Mouse (Mus musculus) gastrocnemius, postnatal 10 days (tissue): ENCODE measurements at regions not wholly inside any gene's neighbourhood (a gene's known extent, or its start where the extent isn't known, plus 50 kb on each side); places are given as distances from the start of the nearest gene placed in this dataset.

Experiments
- DNase-seq: peaks from one replicate; pipeline ENCODE4 v3.0.0; 2021; ENCODE audit warnings: mixed read lengths

DNA sequence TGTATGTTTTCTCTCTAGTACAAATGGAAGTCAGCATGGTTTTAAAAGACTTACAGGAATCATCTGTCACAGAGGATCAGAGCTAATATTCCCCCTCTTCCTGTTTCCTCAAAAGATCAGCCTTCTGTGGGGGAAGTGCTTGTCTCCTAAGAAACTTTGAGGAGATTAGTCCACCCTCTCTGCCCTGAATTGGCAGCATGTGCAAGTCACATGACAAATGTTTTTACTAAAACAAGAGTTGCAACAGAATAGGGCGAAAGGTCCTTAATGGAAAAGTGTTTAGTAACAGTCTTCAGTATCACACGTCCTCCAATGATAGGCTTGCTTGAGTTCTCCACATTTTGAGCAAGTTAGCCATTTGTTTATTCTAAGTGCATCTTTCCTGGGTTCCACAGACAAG, 162.8 kb downstream of the Fzd1 start:
- no peak for DNase-seq

DNA sequence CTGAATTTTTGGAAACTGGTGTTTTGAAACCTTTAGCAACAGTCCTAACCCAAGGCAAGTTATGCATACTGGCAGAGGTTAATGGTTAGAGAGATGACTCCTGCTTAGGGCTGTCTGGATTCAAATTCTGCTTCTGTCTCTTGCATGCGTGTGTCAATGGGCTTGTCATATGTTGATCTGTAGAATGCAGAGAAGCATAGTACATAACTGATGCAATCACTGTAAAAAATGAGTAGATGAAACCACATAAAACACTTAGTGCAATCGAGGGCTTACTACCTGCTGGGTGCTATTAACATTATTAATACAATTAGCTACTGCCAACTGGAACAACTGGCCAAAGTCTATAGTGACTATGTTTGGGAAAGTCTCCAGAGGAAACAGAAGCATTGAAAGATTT, 163.3 kb downstream of the Fzd1 start:
- DNase-seq: no peak

DNA sequence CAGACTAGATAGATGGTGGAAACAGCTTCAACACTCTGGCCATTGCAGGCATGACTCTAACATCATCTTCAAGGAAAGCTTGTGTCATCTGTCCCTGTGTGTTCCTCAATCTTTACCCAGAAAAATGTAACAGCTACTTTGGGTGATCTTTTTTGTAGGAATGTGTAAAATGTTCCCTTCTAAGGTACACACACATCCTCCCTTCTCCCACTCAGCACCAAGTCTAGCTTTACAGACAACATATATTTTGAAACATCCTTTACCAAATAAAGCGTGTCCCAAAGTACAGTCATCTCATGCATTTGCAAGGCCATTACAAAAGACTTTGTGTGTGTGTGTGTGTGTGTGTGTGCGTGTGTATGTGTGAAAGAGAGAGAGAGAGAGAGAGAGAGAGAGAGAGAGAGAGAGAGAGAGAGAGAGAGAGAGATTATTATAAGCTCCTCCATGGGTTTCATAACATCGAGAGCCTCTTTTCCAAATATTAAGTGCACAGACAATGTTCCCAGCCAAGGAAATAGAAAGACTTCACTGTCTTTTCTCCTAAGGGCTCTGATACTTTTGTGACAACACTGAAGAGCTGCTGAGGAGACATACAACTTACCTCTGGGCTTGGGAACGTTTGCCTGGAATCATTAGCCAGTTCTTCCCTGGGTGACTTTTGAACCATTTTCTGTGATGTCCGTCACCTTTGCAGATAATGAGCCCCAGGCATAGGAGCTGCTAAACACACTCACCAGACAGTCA, 164.0 kb downstream of the Fzd1 start:
- DNase-seq: no peak

DNA sequence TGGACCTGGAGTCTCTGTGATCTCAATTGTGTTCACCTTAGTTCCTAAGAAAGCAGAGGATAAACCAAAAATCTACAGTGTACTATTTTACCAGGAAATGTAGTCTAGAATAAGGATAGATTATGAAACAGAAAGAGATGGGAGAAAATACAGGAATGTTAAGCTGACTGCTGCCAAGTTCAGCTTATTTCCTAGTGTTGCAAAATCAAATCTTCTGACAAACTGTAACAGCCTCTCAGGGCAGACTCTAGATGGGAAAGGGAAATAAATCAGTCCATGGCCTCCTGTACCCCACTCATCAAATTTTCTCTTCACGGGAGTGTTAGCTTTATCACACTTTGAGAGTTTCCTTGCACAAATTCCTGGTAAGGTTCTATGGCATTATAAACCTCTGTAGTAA, 166.1 kb downstream of the Fzd1 start:
- DNase-seq: no peak

DNA sequence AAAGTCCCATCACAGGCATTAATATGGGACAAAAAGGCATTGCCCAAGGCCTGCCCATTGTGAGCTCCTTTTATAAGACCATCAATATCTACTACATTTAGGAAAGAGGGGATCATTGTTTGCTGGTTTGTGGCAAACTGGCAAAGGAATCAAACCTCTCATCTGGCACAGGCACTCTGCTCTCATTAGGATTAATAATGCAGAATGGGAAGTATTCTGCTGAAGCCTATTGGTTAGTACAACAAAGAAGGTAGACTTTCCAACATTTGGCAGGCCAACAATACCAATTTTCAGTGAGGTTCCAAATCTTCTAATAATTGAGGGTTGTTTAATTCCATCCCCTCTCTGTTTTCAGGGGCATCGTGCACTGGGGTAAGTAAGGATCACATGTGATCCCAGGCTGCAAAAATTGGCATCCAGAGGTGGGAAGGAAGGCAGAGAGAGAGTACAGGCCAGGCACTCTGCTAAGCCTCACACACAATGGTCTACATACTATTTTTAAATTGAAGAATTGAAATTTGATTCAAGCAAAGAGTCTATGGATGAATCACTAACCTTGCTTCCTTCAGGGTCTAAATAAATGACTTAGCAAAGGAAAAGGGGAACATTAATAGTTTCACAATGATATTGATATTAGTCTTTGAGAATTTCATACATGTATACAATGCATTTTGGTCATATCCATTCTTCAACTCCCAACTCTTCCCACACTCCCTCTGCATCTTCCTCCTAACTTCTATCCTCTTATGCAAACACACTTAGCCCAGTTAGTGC, 174.9 kb downstream of the Fzd1 start:
- no peak for DNase-seq

DNA sequence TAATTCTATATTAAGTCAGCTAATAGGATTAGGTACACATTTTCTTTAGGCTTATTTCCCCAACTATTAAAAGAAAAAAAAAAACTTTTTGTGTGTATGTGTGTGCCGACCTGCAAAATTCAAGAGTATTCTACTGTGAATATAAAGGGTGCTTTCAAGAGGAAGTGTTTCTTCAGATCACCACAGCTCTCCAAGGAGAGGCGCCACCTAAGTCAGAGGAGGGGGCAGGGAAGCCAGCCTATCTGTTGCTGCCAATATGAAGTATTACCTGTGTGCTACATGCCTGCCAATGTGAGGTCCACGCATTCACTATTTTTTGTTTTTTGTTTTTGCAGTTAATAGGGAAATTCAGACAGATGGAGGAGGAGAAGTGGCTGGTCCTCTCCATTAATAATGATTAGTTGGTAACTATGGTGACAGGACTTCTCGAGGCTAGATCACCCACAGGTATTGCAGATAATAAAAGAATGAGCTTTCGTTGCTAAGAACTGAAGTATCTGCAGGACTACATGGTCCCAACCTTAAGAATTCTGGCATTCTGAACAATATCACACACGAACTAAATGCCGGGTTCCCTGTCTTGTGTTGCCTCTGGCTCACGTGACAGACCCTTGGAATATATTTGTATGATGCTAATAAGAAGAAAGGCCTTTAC, 177.5 kb downstream of the Fzd1 start:
- DNase-seq: no peak

DNA sequence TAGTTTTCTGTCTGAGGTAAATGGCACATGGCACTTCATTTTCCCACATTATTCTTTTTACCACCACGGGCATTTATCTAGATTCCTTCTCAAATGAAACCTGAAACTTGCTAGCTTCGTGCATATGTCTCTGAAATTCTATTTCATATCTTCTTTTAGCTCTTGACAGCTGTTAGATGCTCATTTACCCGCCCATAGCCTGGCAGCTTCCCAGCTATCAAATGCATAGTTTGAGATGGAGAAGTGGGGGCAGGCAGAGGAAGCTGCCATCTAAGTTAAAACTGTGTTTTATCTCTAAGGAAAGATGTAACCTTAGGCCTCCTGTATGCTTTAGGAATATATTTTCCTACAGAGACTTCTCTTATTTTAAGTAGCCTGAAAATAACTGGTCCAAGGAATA, 179.0 kb downstream of the Fzd1 start:
- DNase-seq: no peak

DNA sequence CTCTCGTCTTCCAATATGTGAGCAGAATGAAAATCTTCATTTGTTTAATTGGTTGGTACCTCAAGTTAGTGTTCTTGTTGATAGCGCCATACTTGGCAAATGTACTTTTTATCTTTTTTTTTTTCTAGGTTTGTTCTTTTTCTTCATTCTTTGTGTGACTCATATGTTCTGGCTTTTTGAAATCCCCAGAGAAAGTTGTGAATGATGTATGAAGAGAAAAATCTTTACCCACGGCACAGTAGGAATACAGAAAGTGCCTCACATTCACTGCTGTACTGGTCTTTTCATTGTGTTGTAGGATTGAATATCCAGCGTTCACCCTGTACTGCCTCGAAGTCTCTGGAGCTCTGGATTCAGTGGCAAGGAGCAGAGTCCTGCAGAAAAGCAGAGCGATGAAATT, 180.7 kb downstream of the Fzd1 start:
- DNase-seq: no peak

DNA sequence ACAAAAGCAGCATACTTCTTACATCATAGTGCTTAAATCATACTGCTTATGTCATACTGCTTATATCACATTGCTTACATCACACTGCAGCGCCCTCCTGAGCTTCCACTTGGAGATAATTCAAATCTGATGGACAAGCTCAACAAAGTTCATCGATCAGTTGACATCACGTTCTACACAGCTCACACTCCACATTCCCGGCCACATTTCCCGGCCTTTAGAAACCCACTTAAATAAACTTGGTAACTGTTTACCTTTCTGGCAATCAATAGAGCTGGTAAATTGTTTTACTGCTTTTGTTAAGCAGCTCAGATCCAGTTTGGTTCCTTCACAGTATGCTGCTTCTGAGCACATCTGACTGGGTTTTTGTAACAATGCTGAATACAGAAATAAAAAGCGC, 194.0 kb downstream of the Fzd1 start:
- DNase-seq: no peak

DNA sequence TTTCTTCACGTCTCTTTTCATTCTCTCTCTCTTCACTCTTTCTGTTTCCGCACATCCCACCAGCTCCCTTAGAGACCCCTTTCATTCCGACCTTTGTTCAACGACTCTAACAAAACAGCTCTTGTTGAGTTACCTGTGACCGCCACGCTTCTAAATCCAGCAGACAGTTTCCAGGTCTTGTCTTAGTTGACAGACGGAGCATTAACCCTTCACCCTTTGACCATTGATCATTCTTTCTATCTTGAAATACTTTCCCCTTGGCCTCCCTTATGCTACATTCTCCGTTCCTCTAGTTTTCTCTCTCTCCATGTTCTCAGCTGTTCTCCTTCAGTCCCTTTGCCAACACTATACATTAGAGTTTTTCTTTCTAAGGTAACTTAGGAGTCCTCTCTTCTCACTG, 196.2 kb downstream of the Fzd1 start:
- DNase-seq: no peak

DNA sequence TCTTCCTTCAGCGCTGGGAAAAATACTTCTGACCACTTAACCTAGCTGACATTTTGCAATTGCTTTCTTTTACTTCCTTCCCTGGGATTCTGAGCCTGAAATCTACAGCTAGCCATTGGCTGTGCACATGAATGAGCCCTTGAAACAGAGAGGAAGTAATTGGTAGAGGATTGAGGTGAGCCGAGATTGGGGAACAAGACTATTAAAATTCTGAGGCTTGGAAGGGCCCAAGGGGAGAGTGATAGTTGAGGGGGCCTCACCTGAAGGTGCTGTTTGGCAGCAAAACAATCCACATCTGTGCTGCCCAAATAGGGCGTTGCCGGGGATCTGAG, 196.7 kb downstream of the Fzd1 start:
- no peak for DNase-seq

DNA sequence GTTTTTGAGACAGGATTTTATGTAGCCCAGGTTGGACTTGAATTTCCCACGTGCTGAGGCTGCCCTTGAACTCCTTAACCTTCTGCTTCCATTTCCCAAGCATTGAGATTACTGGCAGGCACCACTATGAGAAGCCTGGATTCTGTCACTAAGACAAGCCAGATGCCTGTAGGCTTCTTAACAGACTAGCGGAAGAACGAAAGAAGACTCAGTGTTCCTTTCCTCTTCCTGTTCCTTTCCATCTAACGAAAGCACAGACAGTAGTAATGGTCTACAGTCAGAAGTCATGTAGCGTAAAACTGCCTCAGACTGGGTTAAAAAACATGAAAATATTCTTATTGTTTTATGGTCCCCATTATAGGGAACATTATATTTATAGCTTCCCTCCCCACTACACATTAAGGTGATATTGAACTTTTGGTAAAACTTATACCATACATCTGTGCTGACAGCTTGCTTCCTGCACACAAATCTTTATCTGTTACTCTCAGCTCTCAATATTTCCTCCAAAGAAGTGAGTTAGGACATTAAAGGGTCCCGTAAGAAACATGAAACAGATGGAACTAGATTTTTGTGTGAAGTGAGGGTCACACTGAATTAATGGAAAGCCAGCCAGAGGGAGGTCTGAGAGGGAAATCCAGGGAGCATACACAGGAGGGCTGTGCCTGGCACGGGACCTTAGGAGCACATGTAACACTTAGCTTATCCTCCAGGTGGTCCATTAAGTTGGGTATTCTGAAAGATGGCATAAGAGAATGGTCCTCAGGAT, 197.3 kb downstream of the Fzd1 start:
- DNase-seq: no peak

DNA sequence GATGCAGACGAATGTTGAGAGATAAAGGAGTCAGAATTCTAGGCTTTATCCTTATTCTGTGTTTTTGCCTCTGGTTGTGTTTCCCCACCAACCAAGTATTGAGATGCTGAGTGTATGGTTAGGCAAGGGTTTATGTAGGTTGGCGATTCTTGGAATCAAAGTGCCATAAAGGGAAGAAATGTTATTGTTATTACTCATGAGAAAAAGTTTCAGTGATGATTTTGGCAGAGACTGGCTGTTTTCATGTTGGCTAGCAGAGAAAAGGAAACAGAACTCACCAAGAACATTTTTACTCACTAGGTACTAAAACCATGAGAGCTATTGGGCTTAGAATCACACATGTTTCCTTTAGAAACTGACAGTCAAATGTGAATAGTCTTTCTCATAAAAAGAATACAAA, 202.9 kb downstream of the Fzd1 start:
- no peak for DNase-seq

DNA sequence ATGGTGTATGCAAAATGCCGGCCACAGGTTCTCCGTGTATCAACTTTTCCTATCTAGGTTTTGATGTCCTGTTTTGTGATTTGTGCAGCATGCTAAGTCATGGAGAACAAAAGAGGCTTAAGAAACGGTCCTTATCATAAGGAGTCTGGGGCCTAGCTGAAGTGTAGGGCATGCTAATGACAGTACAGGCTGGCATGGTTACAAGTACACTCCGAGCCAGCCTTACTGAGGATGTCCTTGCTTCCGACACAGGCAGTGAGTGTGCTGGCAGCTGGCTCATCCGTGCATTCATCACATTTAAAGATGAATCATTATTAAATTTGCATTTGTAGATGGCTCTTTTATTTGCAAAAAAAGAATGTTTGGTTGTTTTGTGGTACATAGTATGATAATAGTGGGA, 219.3 kb downstream of the Fzd1 start:
- DNase-seq: no peak

DNA sequence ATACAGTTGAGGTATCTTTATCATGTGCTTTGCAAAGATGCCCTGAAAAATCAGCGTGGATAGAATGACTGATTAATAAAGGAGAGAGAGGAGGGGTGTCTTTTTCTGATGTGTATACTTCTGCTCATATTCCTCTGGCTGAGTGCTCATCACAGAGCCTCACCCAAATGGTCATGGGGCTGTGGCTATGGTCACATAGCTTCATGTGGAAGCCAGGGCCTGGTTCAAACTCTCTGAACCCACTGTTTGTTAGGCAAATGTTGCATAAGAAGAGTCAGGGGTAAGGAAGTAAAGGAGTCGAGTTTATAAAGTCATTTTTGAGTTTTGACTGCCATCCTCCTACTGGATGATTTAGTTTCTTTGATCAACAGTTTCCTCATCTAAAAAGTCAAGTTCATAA, 221.0 kb downstream of the Fzd1 start:
- DNase-seq: no peak

DNA sequence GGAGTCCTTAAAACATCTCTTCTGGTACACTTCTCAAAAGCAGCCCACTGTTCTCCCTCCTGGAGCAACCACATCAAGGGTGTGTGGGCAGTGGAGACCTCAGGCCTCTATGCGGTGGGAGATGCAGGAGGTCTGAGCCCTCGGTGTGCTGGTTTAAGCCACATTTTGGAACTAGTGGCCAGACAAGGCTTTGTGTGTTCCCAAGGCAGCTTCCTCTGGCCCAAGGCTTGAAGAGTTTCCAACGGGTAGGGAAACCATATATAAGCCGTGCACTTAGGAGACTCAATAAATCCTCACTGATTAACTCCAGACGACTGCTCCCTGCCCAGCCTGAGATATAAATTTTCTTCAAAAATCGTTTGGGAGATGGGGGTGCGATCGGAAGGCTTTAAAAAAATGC, 221.9 kb downstream of the Fzd1 start:
- DNase-seq: no peak

DNA sequence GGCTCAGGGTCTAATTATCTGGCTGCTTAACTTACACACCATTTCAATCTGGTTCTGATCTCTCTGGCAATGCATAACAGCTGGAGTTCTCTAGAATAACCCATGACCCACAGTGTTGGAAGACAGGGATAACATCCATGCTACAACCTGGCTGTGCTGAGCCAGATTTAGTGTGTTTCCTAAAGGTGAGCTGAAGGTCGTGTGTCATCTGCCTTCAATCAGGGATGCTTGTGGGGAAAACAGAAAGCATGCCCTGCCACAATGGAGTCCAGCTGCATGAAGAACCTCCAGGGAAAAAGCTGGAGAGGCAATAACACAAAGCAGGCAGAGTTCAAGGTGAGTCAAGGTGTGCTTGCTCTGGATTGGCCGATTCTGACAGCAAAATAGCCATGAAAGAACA, 223.3 kb downstream of the Fzd1 start:
- DNase-seq: no peak

DNA sequence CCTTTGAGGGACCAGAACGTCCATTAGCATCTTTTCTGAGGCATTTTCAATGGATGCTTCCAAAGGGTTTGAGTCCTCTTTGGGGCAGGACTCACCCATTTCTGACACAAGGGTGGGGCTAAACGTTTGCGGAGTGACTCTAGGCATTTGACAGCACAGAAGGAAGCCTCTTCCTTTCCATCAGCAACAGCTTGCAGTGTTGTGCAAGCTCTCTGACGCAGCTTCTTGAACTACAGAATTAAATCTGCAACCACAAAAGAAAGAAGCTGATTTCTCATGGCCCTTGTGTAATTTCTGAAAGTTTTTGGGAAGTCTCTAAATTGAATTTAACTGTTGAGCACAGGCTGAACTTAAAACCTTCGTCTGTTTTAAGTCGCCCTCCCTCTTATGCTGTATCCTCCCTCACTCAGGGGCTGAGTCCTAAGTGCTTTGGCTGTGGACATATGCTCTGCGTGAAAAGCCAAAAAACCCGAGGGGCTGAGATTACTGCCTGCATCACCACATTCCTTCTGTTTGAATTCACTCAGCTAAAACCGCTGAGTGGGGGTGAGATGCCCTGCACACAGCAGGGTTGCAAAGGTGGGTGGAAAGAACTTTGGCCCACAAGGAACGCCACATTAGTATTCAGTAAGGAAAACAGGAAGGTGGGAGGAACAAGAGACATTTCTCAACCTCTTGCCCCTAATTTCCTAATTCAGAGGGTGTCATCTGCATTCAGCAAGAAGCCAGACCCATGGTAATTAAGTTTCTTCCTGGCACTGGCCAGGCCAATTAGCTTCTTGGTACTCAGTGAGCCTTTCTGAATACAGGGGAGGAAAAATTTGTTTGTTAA, 227.4 kb downstream of the Fzd1 start:
- no peak for DNase-seq

DNA sequence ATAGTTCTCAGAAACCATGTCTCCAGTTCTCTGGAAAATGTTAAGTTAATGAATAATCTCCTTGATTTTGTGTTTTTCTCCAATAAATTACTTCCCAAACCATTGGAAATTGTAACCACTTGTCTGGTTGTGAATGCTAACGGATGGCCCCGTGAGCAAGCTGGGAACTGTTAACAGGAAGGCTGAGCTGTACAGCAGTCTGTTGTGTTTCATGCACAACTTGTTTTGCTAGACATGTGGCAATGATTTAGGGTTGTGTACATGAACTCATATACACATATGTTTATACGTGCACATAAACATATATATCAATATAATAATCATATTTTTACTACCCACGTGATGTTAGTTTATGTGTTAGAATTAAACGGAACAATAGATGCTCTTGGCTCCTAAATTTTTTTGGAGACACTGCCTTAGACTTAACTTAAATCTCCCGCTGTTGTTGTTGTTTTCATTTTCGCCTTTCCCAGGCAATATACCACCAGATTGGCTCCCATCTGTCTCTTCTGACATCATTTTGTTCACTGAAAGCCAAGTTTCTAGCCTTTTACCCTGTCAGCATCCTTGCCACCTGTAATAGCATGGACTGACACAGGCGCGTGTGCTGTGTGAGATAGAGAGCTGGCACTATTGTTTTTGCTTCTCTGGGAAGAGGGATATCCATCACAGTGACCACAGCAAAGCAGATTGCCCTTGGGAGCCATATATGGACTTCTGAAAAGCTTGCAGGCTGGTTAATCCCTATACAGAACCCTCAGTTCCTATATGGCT, 231.6 kb downstream of the Fzd1 start:
- no peak for DNase-seq

DNA sequence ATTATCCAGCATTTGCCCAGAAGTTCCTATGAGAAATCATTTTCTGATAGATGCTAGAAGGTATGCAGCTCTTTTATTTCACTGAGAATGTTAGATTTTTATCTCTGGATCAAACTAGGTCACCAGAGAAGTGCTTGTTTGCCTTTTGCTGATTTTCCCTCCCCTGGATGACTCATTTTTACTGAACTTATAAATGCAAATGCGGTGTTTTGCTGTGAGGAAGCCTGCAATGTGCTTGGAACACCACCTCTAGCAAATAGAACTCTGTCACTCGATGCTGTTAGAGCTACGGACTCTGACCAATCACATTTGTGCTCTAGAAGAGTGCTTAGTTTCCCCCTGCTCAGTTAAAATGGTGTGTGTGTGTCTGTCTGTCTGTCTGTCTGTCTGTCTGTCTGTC, 257.2 kb downstream of the Fzd1 start:
- no peak for DNase-seq

DNA sequence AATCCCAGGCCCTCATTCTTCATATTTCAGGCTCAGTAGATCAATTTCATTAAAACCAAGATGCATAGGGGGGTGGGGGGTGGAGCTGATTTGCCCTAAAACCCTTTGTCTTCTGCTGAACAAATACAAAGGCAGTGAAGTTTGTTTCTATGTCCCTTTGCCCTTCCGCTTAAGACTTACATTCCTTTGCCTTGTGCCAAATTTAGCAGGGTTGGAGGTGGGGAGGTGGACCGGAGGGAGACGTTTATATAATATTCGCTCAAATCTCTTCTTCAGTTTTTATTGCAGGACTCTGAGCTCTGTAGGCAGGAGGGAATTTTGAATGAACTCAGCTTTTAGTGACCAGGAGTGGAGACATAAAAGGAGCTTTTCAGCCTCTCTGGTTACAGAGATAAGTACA, 258.8 kb downstream of the Fzd1 start:
- no peak for DNase-seq
